Mouse (Mus musculus) megakaryocyte, embryonic 14.5 days (primary cell): Measurements from ENCODE around the gene Rrp7a. TPM values are rescaled to one million over a fixed set of nuclear protein-coding genes. Genes with fewer than 3 reads are reported as not detected.
A peak's percentile ranks its signal among the peaks of the same experiment; 100 is the strongest.

Source experiments
- H3K27me3 ChIP-seq: replicated peaks from 2 replicates; pipeline ENCODE3; 2012; ENCODE audit warnings: inconsistent platforms
- H3K36me3 ChIP-seq: replicated peaks from 2 replicates; pipeline ENCODE3; 2012; ENCODE audit warnings: low read length, inconsistent platforms, mixed read lengths
- H3K4me1 ChIP-seq: 2 replicates; pipeline ENCODE4 v1.6.1; 2012; ENCODE audit warnings: inconsistent platforms
- H3K4me3 ChIP-seq: replicated peaks from 2 replicates; pipeline ENCODE3; 2012; ENCODE audit warnings: moderate library complexity, mild to moderate bottlenecking, inconsistent platforms
- H3K9me3 ChIP-seq: 2 replicates; pipeline ENCODE4 v1.6.1; 2012; ENCODE audit warnings: inconsistent platforms
- FLI1 ChIP-seq: IDR thresholded peaks from 2 replicates; pipeline ENCODE4 v1.6.1; 2012; ENCODE audit warnings: low read length, inconsistent platforms, mixed read lengths
- GATA1 ChIP-seq: IDR thresholded peaks from 3 replicates; pipeline ENCODE4 v1.6.1; 2012; ENCODE audit warnings: mixed read lengths, low read length, inconsistent platforms, borderline replicate concordance
- polyA plus RNA-seq: library from polyadenylated mRNA; stranded (reverse); fragments of >175 nt; gene quantifications from 2 replicates; pipeline ENCODE4 v1.2.3, GENCODE M21; 2012; ENCODE audit warnings: low replicate concordance; ENCODE audit not compliant: insufficient read depth

Rrp7a gene
- 23.5 and 59.4 TPM in 2 replicates for polyA plus RNA-seq

- no peaks in the 10 kb centered on the region for H3K9me3 ChIP-seq
- peak within 1 kb of the TSS; percentile 94 for H3K4me3 ChIP-seq
- TF ChIP-seq FLI1 (no peak), GATA1 (no peak)
- H3K4me1 ChIP-seq = peaks cover 28% of the 10 kb centered on the region
- H3K36me3 ChIP-seq = peaks cover 69% of the 10 kb centered on the region
- H3K27me3 ChIP-seq = no peaks in the 10 kb centered on the region
These were observed at the start of gene Rrp7a for GRCm38 (mm10) chr15:83122566-83123145. Gene Rrp7a, minus strand, starts transcription at chr15:83122801.

- Histone ChIP-seq H3K9me3 (no peaks in the 10 kb centered on the region), H3K4me3 (peak overlapping the region; percentile 98), H3K27me3 (no peaks in the 10 kb centered on the region), H3K36me3 (peaks cover 29% of the 10 kb centered on the region), H3K4me1 (peaks cover 81% of the 10 kb centered on the region)
- TF ChIP-seq GATA1 (no peak), FLI1 (peak; percentile 79)
These were observed 49.3 kb upstream of the Rrp7a start for GRCm38 (mm10) chr15:83171712-83172481.

DNA sequence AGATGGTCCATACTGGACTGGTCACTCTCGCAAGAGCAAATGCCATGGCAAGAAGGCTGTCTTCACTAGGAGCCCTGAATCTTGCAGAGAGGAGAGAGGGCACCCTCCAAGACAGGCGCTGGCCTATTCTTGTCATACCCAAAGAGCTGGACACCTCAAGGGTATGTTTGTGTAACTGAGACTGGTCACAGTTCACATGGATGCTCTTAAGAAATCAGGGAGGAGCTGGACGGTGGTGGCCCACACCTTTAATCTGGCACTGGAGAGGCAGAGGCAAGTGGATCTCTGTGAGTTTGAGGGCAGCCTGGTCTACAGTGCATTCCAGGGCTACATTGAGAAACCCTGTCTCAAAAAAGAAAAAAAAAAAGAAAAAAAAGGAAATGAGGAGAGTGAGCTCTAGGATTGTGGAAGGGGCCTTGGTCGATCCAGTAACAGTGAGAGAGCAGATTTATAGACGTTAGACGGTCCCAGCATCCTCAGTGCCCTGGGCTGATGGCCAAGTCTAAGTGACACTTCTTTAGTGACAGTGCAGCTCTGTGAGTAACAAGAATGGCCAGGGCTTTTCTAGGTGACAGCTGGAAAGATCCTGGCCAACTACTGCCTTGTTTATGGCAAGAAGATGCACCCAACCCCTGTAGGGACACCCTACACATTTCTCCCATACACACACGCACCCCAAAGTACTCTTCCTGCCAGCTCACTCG, 48.5 kb upstream of the Rrp7a start:
- H3K9me3 ChIP-seq = no peaks in the 10 kb centered on the region
- H3K4me3 ChIP-seq = peak overlapping the region; percentile 98
- no peak for TF ChIP-seq GATA1
- TF ChIP-seq FLI1 = no peak
- H3K27me3 ChIP-seq = no peaks in the 10 kb centered on the region
- peaks cover 34% of the 10 kb centered on the region for H3K36me3 ChIP-seq
- H3K4me1 ChIP-seq = peaks cover 82% of the 10 kb centered on the region

GRCm38 (mm10) chr15:83169772-83170722, 47.4 kb upstream of the Rrp7a start:
- no peaks in the 10 kb centered on the region for H3K9me3 ChIP-seq
- H3K27me3 ChIP-seq = no peaks in the 10 kb centered on the region
- peaks cover 88% of the 10 kb centered on the region for H3K4me1 ChIP-seq
- TF ChIP-seq GATA1 = no peak
- no peak for TF ChIP-seq FLI1
- peaks cover 43% of the 10 kb centered on the region for H3K36me3 ChIP-seq
- peak overlapping the region; percentile 98 for H3K4me3 ChIP-seq

DNA sequence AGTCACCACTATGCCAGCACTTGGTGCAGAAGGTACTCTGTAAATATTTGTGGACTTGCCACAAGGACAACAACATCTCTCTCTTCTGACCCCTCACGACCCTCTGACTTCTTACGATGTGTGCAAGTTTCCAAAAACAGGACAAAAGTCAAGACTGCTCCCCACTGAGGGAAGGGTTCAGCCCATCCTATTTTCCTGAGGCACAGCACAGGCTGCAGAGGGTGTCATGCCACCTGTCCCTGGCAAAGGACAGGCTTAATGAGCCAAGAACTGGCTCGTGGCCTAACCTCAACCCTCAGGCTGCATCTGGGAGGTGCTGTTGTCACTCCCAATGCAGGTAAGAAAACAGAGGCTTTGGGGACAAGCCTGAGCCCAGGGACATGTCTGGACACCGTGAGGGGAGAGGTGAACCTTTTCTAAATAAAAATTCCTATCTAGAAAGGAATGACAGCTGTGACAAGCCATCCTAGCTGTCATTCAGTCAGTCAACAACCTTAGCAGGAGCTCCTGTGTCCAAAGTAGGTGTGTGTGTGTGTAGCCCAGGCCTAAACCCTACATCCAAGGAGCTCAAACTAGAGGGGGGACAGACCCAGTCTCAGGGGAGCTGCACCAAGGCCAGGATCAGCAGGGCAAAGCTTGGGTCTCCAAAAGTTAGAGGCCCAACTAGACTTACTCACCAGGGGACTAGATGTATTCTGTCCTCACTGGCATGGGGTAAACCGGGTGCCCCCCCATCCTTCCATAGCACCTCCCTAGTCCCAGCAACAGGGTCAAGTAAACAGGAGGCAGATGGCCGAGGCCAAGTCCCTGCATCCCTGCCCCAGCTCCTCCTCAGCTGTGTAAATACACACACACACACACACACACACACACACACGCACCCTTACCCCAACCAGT, 46.5 kb upstream of the Rrp7a start:
- peaks cover 86% of the 10 kb centered on the region for H3K4me1 ChIP-seq
- peaks cover 48% of the 10 kb centered on the region for H3K36me3 ChIP-seq
- H3K4me3 ChIP-seq = peak overlapping the region; percentile 98

GRCm38 (mm10) chr15:83168311-83168710, 45.7 kb upstream of the Rrp7a start:
- TF ChIP-seq FLI1 (no peak), GATA1 (no peak)
- Histone ChIP-seq H3K9me3 (no peaks in the 10 kb centered on the region), H3K4me1 (peaks cover 86% of the 10 kb centered on the region), H3K27me3 (no peaks in the 10 kb centered on the region), H3K4me3 (no peak overlapping the region), H3K36me3 (peaks cover 51% of the 10 kb centered on the region)

More for the DNA sequence above, 46.5 kb upstream of the Rrp7a start:
- TF ChIP-seq FLI1 (no peak), GATA1 (no peak)
- Histone ChIP-seq H3K9me3 (no peaks in the 10 kb centered on the region), H3K27me3 (no peaks in the 10 kb centered on the region)

- peaks cover 87% of the 10 kb centered on the region for H3K4me1 ChIP-seq
- H3K36me3 ChIP-seq = peaks cover 57% of the 10 kb centered on the region
- H3K27me3 ChIP-seq = no peaks in the 10 kb centered on the region
- no peaks in the 10 kb centered on the region for H3K9me3 ChIP-seq
- no peak overlapping the region for H3K4me3 ChIP-seq
- no peak for TF ChIP-seq FLI1
- TF ChIP-seq GATA1 = no peak
These were observed 45.0 kb upstream of the Rrp7a start for GRCm38 (mm10) chr15:83167550-83168065.

GRCm38 (mm10) chr15:83167126-83167525, 44.5 kb upstream of the Rrp7a start:
- Histone ChIP-seq H3K27me3 (no peaks in the 10 kb centered on the region), H3K9me3 (no peaks in the 10 kb centered on the region), H3K36me3 (peaks cover 61% of the 10 kb centered on the region), H3K4me3 (peak overlapping the region; percentile 15), H3K4me1 (peaks cover 88% of the 10 kb centered on the region)
- TF ChIP-seq FLI1 (no peak), GATA1 (no peak)
